Mouse (Mus musculus) ovary, adult 18-20 months (tissue): ENCODE data around the gene Chchd2.

ENCODE experiments used
- DNase-seq: peaks from one replicate; pipeline ENCODE4 v3.0.0; 2022; ENCODE audit warnings: low spot score, mixed read lengths

The Chchd2 gene

DNA sequence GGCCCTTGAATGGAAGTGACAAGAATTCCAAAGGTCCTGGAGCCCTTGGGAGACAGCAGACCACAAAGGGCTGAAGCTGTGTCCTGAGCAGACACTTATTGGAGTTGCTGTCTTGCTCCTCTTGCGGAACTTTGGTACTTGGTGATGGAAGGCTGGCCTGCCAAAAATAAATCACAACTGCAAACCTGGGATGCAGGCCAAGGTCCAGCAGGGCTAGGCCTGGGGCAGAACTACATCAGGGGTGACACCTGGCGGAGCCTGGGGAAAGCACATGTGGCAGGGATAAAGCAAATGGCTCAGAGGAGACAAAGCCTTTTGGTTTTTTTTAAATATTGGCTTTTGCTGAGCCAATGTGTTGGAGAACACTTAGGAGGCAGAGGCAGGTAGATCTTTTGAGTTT, 8.3 kb downstream of the Chchd2 start:
- DNase-seq: peak; percentile 50

DNA sequence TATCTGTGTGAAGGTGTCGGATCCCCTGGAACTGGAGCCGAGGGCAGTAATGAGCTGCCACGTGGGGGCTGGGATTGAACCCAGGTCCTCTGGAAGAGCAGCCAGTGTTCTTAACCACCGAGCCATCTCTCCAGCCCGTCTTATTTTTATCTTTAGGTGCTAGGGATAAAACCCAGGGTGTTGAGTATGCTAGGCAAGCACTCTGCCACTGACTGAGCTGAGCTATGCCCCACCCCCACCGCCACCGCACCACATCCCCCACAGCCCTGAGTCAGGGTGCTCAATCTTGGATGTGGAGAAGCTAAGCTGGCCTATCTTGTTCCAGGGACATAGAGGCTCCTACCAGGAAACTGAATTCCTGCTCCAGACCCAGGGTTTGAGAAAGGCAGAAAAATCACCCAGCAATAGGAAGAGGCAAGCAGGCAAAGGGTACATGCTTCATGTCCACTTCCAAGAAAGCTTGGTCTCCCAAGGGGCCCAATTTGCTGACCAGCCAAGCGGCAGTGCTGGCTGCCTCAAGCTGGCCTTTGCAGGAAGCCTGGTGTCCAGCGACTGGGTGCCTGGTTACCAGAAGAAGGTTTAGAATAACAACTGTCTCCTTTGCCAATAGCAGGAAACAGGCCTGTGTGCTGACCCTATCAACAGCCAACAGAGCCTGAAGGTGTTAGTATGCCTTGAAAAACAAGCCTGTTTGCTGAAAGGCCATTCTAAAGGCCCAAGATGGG, 9.4 kb downstream of the Chchd2 start:
- no peak for DNase-seq

DNA sequence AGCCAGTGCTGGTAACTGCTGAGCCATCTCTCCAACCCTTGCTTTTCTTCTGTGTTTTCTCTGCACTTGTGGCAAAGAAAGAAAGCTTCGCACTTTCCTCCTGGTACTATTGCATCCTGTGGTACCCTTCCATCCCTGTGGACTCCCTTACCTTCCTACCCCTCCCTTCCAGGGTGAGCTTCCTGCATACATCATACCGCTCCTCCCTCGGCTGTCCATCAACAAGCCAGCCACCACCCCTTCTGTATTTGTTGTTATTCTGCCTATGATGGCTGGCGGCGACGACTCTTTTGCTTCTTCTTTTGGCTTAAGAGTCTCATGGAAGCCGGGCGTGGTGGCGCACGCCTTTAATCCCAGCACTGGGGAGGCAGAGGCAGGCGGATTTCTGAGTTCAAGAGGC, 12.2 kb downstream of the Chchd2 start:
- DNase-seq: no peak

DNA sequence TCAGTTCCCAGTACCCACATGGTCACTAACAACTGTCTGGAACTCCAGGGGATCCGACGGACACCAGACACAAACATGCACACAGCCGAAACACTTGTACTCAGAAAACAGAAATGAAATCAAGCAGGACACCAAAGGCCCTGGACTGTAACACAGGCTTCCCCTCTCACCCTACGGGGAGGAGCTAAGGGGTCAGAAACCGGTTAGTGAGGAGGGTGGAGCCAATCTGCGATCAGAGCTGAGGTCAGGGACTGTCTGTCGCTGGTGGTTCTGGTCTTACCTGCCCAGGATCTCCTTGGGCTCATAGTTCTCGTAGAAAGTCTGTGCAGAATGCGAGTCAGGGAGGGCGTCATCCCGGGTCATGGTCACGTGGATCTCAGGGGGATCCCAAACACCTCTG, 13.3 kb downstream of the Chchd2 start:
- DNase-seq: no peak

DNA sequence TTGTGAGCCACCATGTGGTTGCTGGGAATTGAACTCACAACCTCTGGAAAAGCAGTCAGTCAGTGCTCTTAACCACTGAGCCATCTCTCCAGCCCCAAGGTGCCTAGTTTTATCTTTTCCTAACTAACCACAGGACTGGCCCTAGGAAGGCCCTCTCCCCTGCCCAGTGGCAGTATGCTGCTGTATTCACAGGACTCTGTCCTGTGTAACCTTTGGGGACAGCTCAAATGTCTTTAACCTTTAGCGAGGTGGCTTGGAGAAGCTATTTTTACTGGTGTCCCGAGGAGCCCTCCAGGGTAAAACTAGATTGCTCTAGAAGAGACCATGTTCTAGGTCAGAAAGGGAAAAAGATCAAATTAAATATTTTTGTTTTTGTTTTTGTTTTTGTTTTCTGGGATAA, 16.0 kb downstream of the Chchd2 start:
- no peak for DNase-seq

DNA sequence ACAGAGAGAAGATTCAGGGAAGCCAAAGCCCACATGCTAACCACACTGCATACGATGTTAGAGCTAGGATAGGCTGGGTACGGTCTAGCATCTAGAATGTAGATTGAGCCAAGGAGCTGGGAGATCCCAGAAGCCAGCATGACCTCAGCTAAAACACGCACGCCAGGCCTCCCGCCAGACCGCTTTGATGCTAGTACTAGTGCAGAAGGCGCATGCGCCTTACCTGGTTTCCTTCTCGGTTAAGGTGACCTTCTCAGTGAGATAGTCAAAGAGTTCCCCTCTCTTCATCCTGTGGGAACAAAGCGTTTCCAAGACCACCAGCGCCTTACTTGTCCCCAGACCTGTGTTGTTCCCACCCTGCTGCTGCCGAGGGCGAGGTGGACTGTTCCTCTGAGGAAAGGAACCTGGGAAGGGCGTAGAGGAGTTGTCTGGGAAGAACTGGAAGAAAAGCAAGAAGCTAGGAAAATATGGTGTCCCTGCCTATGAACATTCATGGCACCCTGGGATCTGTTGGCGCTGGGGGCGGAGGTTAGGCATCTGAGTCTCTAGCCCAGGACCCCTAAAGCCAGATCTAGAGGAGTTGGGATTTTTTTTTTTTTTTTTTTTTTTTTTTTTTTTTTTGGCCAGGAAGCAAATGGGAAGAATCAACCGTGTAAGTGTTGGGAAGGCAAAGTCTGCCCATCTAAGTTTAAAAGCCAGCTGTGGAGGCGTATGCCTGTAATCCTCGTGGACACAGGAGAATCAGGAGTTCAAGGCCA, 17.9 kb downstream of the Chchd2 start:
- no peak for DNase-seq

DNA sequence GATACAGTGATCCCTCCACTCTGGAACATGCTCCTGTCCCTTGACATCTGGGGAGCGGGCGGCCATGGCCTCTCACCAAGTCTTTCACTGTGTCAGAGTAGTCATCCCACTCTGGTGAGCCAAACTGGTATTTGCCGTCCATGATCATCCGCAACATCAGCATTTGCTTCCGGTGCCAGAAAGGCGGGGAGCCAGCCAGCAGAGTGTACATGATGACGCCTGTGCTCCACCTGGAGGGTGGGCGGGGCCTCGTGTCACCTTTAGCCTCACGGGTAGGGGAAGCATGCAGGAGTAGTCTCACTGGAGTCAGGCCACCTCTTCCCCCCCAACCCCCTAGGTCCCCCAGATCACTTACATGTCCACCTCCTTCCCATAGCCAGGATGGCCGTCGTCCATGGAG, 21.4 kb downstream of the Chchd2 start:
- no peak for DNase-seq

DNA sequence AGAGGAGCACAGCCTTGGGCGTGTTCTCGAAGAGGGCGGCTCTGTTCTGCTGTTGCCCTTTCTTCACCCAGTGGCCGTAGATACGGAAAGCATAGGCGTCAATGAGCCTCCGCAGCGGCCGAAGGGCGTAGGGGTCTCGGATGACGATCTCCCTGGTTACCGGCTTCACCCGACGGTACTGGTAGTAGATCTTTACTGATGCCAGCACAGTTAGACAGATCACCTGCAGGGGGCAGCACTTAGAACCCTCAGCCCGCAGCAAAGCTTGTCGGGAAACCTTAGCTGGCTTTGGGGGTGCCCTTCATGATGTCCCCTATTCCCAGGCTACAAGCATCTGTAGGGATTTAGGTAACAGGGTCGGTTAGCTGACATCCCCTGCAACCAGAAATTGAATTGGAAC, 22.8 kb downstream of the Chchd2 start:
- DNase-seq: no peak

DNA sequence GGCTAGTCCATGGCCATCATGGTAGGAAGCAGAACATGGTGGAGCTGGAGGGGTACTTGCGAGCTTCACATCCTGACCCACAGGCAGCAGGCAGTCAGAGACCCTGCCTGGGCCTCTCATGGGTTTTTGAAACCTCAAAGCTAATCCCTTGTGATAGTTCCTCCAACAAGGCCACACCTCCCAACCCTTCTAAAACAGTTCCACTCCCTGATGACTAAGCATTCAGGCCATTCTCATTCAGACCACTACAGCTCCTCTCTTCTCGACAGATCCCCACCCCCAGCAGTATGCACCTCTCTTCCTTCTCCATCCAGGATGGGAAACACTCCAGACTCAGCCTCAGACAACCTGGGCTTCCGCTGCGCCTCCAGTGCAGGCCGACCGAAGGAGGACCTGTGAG, 24.9 kb downstream of the Chchd2 start:
- DNase-seq: no peak

DNA sequence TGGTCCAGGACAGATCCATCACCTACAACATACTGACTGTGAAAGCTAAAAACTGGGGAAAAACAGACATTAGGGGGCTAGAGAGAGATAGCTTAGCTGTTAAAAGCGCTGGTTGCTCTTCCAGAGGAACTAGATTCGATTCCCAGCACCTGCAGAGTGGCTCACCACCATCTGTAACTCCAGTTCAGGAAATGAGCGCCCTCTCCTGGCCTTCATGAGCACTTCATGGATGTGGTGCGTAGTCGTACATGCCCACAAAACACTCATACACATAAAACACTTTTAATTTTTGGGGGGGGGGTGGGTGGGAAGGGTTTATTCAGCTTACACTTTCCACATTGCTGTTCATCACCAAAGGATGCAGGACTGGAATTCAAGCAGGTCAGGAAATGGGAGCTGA, 30.9 kb downstream of the Chchd2 start:
- no peak for DNase-seq

DNA sequence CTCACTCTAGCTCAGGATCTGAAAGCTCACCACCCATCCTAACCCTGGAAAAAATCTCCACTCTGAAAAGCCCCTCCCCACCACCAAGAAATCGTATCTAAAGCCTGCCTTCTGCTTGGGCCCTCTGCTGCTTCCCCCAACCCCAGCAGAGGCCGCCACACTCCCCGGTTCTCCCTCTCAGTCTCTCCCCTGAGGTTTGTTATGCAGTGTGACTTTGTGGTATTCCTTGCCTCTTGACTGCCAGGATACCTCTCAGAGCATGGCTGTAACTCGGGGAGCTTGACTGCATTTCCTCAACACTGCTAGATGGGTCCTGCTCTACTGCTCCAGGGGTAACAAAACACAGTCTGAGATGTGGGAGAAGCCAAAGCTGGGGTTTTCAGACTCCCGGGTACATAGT, 32.1 kb downstream of the Chchd2 start:
- DNase-seq: no peak

DNA sequence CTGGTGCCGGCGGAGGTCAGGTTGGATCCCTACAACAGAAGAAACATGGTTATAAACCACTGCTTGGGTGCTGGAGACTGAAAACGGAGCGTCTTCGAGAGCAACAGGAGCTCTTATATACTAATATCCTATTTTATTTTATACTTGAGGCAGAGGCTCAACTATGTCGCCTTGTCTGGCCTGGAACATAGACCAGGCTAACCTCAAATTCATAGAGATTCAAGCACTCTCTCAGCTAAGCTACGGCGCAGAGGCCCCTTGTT, 39.8 kb downstream of the Chchd2 start:
- DNase-seq: no peak

DNA sequence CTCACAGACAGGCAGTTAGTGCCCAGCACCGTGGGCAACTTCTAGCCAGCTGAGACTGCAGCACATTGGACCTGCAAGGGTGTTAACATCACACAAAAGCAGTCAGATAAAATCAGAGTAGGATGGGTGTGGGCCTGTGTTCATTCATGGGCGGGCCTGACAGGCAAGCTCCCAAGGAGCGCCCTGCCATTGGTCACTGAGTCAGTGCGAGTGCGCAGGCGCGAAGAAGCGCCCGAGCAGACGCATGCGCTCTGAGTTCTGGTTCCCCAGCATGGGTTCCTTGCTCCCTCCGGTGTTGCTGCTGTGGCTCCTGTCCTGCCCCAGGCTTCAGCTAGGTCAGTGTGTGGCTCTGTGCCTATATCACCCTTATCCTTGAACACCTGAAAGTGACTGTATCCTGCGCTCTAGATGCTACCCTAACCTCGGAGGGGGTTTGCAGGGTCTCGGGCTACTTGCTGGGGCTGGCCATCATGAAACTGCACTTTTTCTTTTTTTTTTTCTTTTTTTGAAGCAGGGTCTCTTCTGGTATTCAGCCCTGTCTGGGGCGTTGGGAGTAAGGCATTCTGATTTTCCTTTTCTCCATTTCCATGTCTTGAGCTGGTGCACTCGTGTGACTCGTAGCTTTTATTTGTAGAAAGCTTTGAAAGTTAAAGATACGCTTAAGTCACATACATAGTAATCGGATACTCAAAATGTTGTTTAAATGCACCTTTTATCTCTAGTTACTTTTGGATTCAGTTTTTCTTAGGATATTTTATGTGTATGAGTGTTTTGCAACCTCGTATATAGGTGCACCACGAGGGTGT, 40.3 kb downstream of the Chchd2 start, which contains the start of gene Sumf2:
Sumf2 (plus strand) TSS at position 235 of the 806 bp plus-strand sequence.
- peak; percentile 93 for DNase-seq

DNA sequence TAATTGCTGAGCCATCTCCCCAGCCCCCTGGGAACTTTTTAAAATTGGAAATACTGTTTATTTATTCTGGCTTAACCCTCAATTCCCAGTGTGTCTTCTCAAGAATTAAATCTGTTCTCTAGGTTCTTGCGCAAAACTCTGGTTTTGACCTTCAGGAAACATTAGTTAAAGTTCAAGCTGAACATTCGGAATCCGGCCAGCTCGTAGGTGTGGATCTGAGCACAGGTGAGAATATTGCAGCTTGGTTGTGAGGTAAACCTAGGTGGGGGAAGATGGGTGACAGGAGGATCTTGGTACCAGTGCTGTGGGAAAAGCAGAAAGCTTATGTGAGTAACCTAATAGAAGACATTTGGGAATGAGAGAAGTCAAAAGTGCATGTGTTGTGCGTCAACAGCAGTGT, 42.4 kb downstream of the Chchd2 start:
- no peak for DNase-seq
